12 mouse cellular contexts compared by ENCODE assay signal in the genomic region with DNA sequence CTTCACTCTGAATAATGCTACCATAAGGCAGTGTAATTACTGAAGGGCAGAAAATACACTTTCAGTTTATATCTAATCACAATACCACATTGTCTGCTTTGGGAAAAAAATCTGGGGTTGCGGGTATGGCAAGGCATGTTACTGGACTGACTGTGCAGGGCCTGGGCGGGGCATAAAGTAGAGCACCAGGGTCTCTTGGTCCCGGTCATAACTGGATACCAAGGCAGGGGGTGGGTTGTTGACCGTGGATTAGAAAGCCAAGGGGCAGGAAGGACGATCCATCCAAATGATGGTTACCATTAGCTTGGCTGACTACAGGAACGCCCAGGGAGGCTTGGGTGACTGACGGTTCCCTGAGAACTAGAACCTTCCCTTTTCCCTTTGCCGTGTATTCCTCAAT.
DNase-seq lines count a peak whose midpoint lies in the region; ATAC-seq and TF ChIP-seq lines count a peak whose summit lies in the region.
"Had no signal": no experiment of that assay in that cellular context is flagged by ENCODE, and none has a peak within 500 bp of the region (broad histone marks: within the 10 kb centered on the region; RNA-seq: fewer than 3 reads in every experiment).

No protein-coding gene starts in this region.

- peak overlapping the region; percentile 36 for H3K4me3 ChIP-seq in heart, embryonic 13.5 days
- no peak overlapping the region for H3K4me3 ChIP-seq in forebrain, embryonic 13.5 days
- H3K4me3 ChIP-seq in hindbrain, embryonic 16.5 days (ENCODE audit: low read length) = no peak overlapping the region
- no peak overlapping the region for H3K4me3 ChIP-seq in neural tube, embryonic 15.5 days (replicated peaks)
- H3K4me3 ChIP-seq in intestine, postnatal 0 days (ENCODE audit: low read depth, low read length) = no peak overlapping the region

- peaks cover 11% of the 10 kb centered on the region for H3K4me1 ChIP-seq in heart, embryonic 13.5 days
- H3K4me1 ChIP-seq in forebrain, embryonic 13.5 days = peaks cover 18% of the 10 kb centered on the region
- peaks cover 11% of the 10 kb centered on the region for H3K4me1 ChIP-seq in hindbrain, embryonic 16.5 days (ENCODE audit: control insufficient read depth, insufficient read depth, low read depth, low read length)
- peaks cover 12% of the 10 kb centered on the region for H3K4me1 ChIP-seq in neural tube, embryonic 15.5 days
- H3K4me1 ChIP-seq in intestine, postnatal 0 days (replicated peaks; ENCODE audit: control insufficient read depth, insufficient read depth, low read length) = no peaks in the 10 kb centered on the region

- peaks cover 21% of the 10 kb centered on the region for H3K27me3 ChIP-seq in heart, embryonic 13.5 days (replicated peaks)
- peaks cover 35% of the 10 kb centered on the region for H3K27me3 ChIP-seq in forebrain, embryonic 13.5 days
- H3K27me3 ChIP-seq in hindbrain, embryonic 16.5 days (replicated peaks; ENCODE audit: control insufficient read depth, insufficient read depth, low read length) = 0 out of 2 replicates have a peak, but pooled peaks cover 2% of the 10 kb centered on the region
- H3K27me3 ChIP-seq in neural tube, embryonic 15.5 days (replicated peaks) = peaks cover 15% of the 10 kb centered on the region
- H3K27me3 ChIP-seq in intestine, postnatal 0 days (replicated peaks; ENCODE audit: control insufficient read depth, insufficient read depth, low read length) = 0 out of 2 replicates have a peak, but pooled peaks cover 6% of the 10 kb centered on the region

- TF ChIP-seq CTCF in intestine, postnatal 0 days (IDR thresholded peaks at IDR 0.05; ENCODE audit: low read depth) = no peak

- H3K4me2 ChIP-seq in heart, embryonic 13.5 days = peak overlapping the region; percentile 64
- H3K4me2 ChIP-seq in forebrain, embryonic 13.5 days = peak overlapping the region; percentile 55
- H3K4me2 ChIP-seq in hindbrain, embryonic 16.5 days (ENCODE audit: low read length) = peak overlapping the region; percentile 71
- H3K4me2 ChIP-seq in neural tube, embryonic 15.5 days = peak overlapping the region; percentile 61
- no peak overlapping the region for H3K4me2 ChIP-seq in intestine, postnatal 0 days (replicated peaks; ENCODE audit: low read depth)

- no peak overlapping the region for H3K9ac ChIP-seq in heart, embryonic 13.5 days
- H3K9ac ChIP-seq in forebrain, embryonic 13.5 days = no peak overlapping the region
- H3K9ac ChIP-seq in hindbrain, embryonic 16.5 days (ENCODE audit: low read depth, low read length) = no peak overlapping the region; the same call in 1 of the 2 replicates
- no peak overlapping the region for H3K9ac ChIP-seq in neural tube, embryonic 15.5 days (replicated peaks)
- no peak overlapping the region for H3K9ac ChIP-seq in intestine, postnatal 0 days (ENCODE audit: low read depth, low read length)

- H3K27ac ChIP-seq in heart, embryonic 13.5 days (replicated peaks) = no peak overlapping the region
- no peak overlapping the region for H3K27ac ChIP-seq in forebrain, embryonic 13.5 days
- no peak overlapping the region for H3K27ac ChIP-seq in hindbrain, embryonic 16.5 days (ENCODE audit: low read depth, low read length)
- no peak overlapping the region for H3K27ac ChIP-seq in neural tube, embryonic 15.5 days (replicated peaks)
- no peak overlapping the region for H3K27ac ChIP-seq in intestine, postnatal 0 days (ENCODE audit: low read depth, low read length)

- no peaks in the 10 kb centered on the region for H3K9me3 ChIP-seq in heart, embryonic 13.5 days
- H3K9me3 ChIP-seq in forebrain, embryonic 13.5 days (replicated peaks) = no peaks in the 10 kb centered on the region
- no peaks in the 10 kb centered on the region for H3K9me3 ChIP-seq in hindbrain, embryonic 16.5 days (ENCODE audit: control insufficient read depth, low read length)
- H3K9me3 ChIP-seq in neural tube, embryonic 15.5 days (replicated peaks) = no peaks in the 10 kb centered on the region
- H3K9me3 ChIP-seq in intestine, postnatal 0 days (ENCODE audit: control insufficient read depth) = no peaks in the 10 kb centered on the region

- DNase-seq in heart, postnatal 4 days = no peak
- no peak for DNase-seq in right cerebral cortex, postnatal 4 days
- no peak for DNase-seq in kidney, adult 9 months
- DNase-seq: cerebellum, adult 9-11 months; kidney, postnatal 25 days; lung, adult 2 months had no signal

- no peaks in the 10 kb centered on the region for H3K36me3 ChIP-seq in heart, embryonic 13.5 days
- no peaks in the 10 kb centered on the region for H3K36me3 ChIP-seq in forebrain, embryonic 13.5 days (ENCODE audit: poor library complexity, severe bottlenecking)
- H3K36me3 ChIP-seq in hindbrain, embryonic 16.5 days (ENCODE audit: control insufficient read depth, insufficient read depth, low read length) = no peaks in the 10 kb centered on the region
- no peaks in the 10 kb centered on the region for H3K36me3 ChIP-seq in neural tube, embryonic 15.5 days
- no peaks in the 10 kb centered on the region for H3K36me3 ChIP-seq in intestine, postnatal 0 days (ENCODE audit: control insufficient read depth, insufficient read depth)
- H3K36me3 ChIP-seq: G1E had no signal

- ATAC-seq in heart, embryonic 13.5 days (ENCODE audit: extremely low read depth, insufficient number of reproducible peaks, low FRiP score, low TSS enrichment) = no peak
- peak; percentile 24; the same call in 1 of the 2 replicates for ATAC-seq in forebrain, embryonic 13.5 days
- no peak for ATAC-seq in hindbrain, embryonic 16.5 days
- no peak for ATAC-seq in neural tube, embryonic 15.5 days (ENCODE audit: low FRiP score)
- ATAC-seq in intestine, postnatal 0 days = no peak

- 46% methylated on average over 8 of the region's 8 CpGs for WGBS in heart, embryonic 13.5 days
- 32% methylated on average over 8 of the region's 8 CpGs for WGBS in forebrain, embryonic 13.5 days
- 44% methylated on average over 8 of the region's 8 CpGs for WGBS in hindbrain, embryonic 16.5 days
- 40% methylated on average over 8 of the region's 8 CpGs for WGBS in neural tube, embryonic 15.5 days
- 33% methylated on average over 8 of the region's 8 CpGs for WGBS in intestine, postnatal 0 days
